Mouse (Mus musculus) mature B cell (primary cell): ENCODE results near the gene Zswim4.

Experiments
- in situ Hi-C: fragments of 300-500 bp; cut with MboI; formaldehyde crosslinking; loops from 2 replicates; pipeline ENCODE4 v1.14.3; 2019

The Zswim4 gene

GRCm38 (mm10) chr8:84223322-84224029 is 13.4 kb downstream of the Zswim4 start:
- in situ Hi-C loops: no loop called here

GRCm38 (mm10) chr8:84222566-84223165 is 14.2 kb downstream of the Zswim4 start:
- in situ Hi-C loops: no loop called here

GRCm38 (mm10) chr8:84220105-84220504 is 16.8 kb downstream of the Zswim4 start:
- in situ Hi-C loops: no loop called here

GRCm38 (mm10) chr8:84218143-84218542 is 18.7 kb downstream of the Zswim4 start:
- in situ Hi-C loops: no loop called here

GRCm38 (mm10) chr8:84217206-84217605 is 19.6 kb downstream of the Zswim4 start:
- in situ Hi-C loops: no loop called here

- in situ Hi-C loops: no loop called here
Observed at GRCm38 (mm10) chr8:84213277-84213676, 23.6 kb downstream of the Zswim4 start.

GRCm38 (mm10) chr8:84211881-84212563 is 24.8 kb downstream of the Zswim4 start:
- in situ Hi-C loops: no loop called here

- in situ Hi-C loops: no loop called here
Observed at GRCm38 (mm10) chr8:84211202-84211601, 25.7 kb downstream of the Zswim4 start.

GRCm38 (mm10) chr8:84210167-84210791 is 26.6 kb downstream of the Zswim4 start:
- in situ Hi-C loops: no loop called here

- in situ Hi-C loops: no loop called here
Observed at GRCm38 (mm10) chr8:84208381-84209380, 28.2 kb downstream of the Zswim4 start.

GRCm38 (mm10) chr8:84207811-84208210 is 29.0 kb downstream of the Zswim4 start:
- in situ Hi-C loops: no loop called here

GRCm38 (mm10) chr8:84206666-84207065 is 30.2 kb downstream of the Zswim4 start:
- in situ Hi-C loops: no loop called here

- in situ Hi-C loops: no loop called here
Observed at GRCm38 (mm10) chr8:84205073-84205472, 31.8 kb downstream of the Zswim4 start.

- in situ Hi-C loops: no loop called here
Observed at GRCm38 (mm10) chr8:84203975-84204772, 32.7 kb downstream of the Zswim4 start.

GRCm38 (mm10) chr8:84202938-84203917 is 33.6 kb downstream of the Zswim4 start:
- in situ Hi-C loops: no loop called here

GRCm38 (mm10) chr8:84202466-84202865 is 34.4 kb downstream of the Zswim4 start:
- in situ Hi-C loops: no loop called here

- in situ Hi-C loops: no loop called here
Observed at GRCm38 (mm10) chr8:84201545-84202245, 35.2 kb downstream of the Zswim4 start.

GRCm38 (mm10) chr8:84200652-84201544 is 36.0 kb downstream of the Zswim4 start:
- in situ Hi-C loops: no loop called here
